Mouse (Mus musculus) stomach, postnatal 0 days (tissue): ENCODE data around the gene Hist2h3c1.

ENCODE experiments used
- CTCF ChIP-seq: IDR thresholded peaks from 2 replicates; pipeline ENCODE4 v1.5.1; 2016; ENCODE audit warnings: antibody characterized with exemption, low read depth, mild to moderate bottlenecking, moderate library complexity
- EP300 ChIP-seq: optimal IDR thresholded peaks from 2 replicates; pipeline ENCODE3; 2016; ENCODE audit warnings: antibody characterized with exemption

GRCm38 (mm10) chr3:96222774-96223173 lies 23.7 kb upstream of the Hist2h3c1 start:
- TF ChIP-seq CTCF (no peak), EP300 (no peak)
